Mouse (Mus musculus) stomach, postnatal 0 days (tissue): ENCODE measurements around the gene Reep3. TPM values are rescaled to one million over a fixed set of nuclear protein-coding genes. Genes with fewer than 3 reads are reported as not detected.

ENCODE experiments used
- ATAC-seq: fragments of 200-750 bp; cut with Nextera tagmentation; 2 replicates; pipeline ENCODE4 v1.8.0; 2017; ENCODE audit not compliant: low FRiP score, low TSS enrichment
- DNase-seq: peaks from one replicate; pipeline ENCODE4 v3.0.0-alpha.2; 2016; ENCODE audit warnings: low spot score
- H3K27ac ChIP-seq: fragments of 300-500 bp; sonication (generic); replicated peaks from 2 replicates; pipeline ENCODE4 v1.5.1; 2014; ENCODE audit warnings: mild to moderate bottlenecking, control low read depth
- H3K27me3 ChIP-seq: fragments of 300-500 bp; sonication (generic); 2 replicates; pipeline ENCODE4 v1.6.1; 2014; ENCODE audit warnings: low read length; ENCODE audit not compliant: control insufficient read depth, insufficient read depth
- H3K36me3 ChIP-seq: fragments of 300-500 bp; sonication (generic); 2 replicates; pipeline ENCODE4 v1.6.1; 2014; ENCODE audit warnings: low read length, mixed read lengths; ENCODE audit not compliant: control insufficient read depth, insufficient read depth
- H3K4me1 ChIP-seq: fragments of 300-500 bp; sonication (generic); replicated peaks from 2 replicates; pipeline ENCODE4 v1.6.1; 2014; ENCODE audit warnings: antibody characterized with exemption; ENCODE audit not compliant: control insufficient read depth, insufficient read depth
- H3K4me2 ChIP-seq: fragments of 300-500 bp; sonication (generic); replicated peaks from 2 replicates; pipeline ENCODE4 v1.6.1; 2014; ENCODE audit warnings: low read depth, mild to moderate bottlenecking, control low read depth, moderate library complexity
- H3K4me3 ChIP-seq: fragments of 300-500 bp; sonication (generic); 2 replicates; pipeline ENCODE4 v1.5.1; 2014; ENCODE audit warnings: low read depth, low read length, control low read depth
- H3K9ac ChIP-seq: fragments of 300-500 bp; sonication (generic); 2 replicates; pipeline ENCODE4 v1.6.1; 2014; ENCODE audit warnings: mild to moderate bottlenecking, low read length, control low read depth, mixed read lengths
- H3K9me3 ChIP-seq: fragments of 300-500 bp; sonication (generic); 2 replicates; pipeline ENCODE4 v1.6.1; 2016; ENCODE audit warnings: low read length; ENCODE audit not compliant: control insufficient read depth
- CTCF ChIP-seq: IDR thresholded peaks from 2 replicates; pipeline ENCODE4 v1.5.1; 2016; ENCODE audit warnings: antibody characterized with exemption, low read depth, mild to moderate bottlenecking, moderate library complexity
- EP300 ChIP-seq: optimal IDR thresholded peaks from 2 replicates; pipeline ENCODE3; 2016; ENCODE audit warnings: antibody characterized with exemption
- WGBS: fragments of 180-500 bp; shearing (Covaris S2); extraction: QIAGEN DNeasy Blood & Tissue Kit; methylation state at CpG from one replicate; pipeline ENCODE4 v1.1.7; 2014; 5-methylcytosine and 5-hydroxymethylcytosine counted together
- polyA plus RNA-seq: library from polyadenylated mRNA; unstranded; fragments of >200 nt; fragmentation: Nextera tagmentation; extraction: Ambion mirVana; gene quantifications from 2 replicates; pipeline ENCODE4 v1.2.1, GENCODE M21; 2015

The Reep3 gene
- polyA plus RNA-seq, 1 experiment from 2014 or later: 38.6 TPM

DNA sequence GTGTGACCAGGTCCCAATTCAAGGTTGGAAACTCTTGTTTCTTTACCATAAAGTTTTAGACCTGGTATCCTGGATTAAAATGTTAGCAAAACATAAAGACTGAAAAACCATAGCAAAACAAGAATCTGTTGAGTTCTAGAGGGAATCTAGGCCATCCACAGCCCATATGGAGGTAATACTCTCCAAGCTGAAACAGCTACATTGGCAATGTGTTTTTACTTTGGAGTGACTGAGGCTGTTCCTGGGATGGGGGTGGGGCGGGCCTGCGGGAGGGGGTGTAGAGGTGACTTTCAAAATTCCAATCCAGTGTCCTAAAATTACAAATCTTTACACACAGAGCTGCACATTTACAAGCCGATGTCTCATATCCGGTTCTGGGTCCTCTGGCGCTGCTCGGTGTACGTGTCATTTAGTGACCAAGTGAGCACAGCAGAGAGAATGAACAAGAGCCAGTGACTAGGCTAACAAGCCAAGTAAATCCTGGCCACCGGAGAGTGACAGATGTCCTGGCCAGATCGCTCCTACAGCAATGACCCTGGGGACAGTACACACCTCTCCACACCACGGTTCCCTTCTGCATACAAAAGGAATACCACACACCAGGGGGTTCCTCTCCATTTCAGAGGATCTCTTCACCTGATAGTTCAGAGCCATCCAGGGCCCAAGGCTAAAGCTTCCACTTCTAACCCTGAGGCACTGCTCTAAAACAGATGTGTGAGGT lies 13.1 kb downstream of the Reep3 start:
- Histone ChIP-seq H3K4me2 (no peak overlapping the region), H3K27me3 (no peaks in the 10 kb centered on the region), H3K9ac (no peak overlapping the region), H3K36me3 (no peaks in the 10 kb centered on the region), H3K9me3 (no peaks in the 10 kb centered on the region), H3K27ac (no peak overlapping the region), H3K4me1 (no peaks in the 10 kb centered on the region), H3K4me3 (no peak overlapping the region)
- DNase-seq (no peak), ATAC-seq (no peak)
- no peak for TF ChIP-seq CTCF
- TF ChIP-seq EP300: no peak
- WGBS: 83% methylated on average over 10 of the region's 10 CpGs

DNA sequence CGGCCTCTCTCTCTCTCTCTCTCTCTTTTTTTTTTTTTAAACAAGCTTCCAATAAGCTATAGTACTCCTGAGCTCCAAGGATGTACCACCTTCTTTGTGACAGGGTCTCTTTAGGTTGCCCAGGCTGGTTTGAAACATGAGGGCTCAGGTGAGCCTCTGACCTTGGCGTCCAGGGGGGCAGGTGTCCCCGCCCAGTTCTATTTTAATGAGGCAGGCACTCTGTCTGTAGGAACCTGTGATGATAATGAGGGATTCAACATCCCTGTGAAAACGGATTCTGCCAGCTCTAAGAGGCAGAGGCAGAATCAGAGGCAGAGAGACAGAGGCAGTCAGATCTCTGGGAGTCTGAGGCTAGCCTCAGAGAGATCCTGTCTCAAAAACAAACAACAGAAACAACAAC lies 14.2 kb downstream of the Reep3 start:
- H3K4me3 ChIP-seq: no peak overlapping the region
- DNase-seq: no peak
- no peak overlapping the region for H3K4me2 ChIP-seq
- ATAC-seq: no peak
- H3K27me3 ChIP-seq: no peaks in the 10 kb centered on the region
- no peak for TF ChIP-seq CTCF
- TF ChIP-seq EP300: no peak
- H3K9me3 ChIP-seq: no peaks in the 10 kb centered on the region
- no peak overlapping the region for H3K9ac ChIP-seq
- no peak overlapping the region for H3K27ac ChIP-seq
- H3K36me3 ChIP-seq: no peaks in the 10 kb centered on the region
- H3K4me1 ChIP-seq: no peaks in the 10 kb centered on the region
- 81% methylated on average over 4 of the region's 4 CpGs for WGBS

DNA sequence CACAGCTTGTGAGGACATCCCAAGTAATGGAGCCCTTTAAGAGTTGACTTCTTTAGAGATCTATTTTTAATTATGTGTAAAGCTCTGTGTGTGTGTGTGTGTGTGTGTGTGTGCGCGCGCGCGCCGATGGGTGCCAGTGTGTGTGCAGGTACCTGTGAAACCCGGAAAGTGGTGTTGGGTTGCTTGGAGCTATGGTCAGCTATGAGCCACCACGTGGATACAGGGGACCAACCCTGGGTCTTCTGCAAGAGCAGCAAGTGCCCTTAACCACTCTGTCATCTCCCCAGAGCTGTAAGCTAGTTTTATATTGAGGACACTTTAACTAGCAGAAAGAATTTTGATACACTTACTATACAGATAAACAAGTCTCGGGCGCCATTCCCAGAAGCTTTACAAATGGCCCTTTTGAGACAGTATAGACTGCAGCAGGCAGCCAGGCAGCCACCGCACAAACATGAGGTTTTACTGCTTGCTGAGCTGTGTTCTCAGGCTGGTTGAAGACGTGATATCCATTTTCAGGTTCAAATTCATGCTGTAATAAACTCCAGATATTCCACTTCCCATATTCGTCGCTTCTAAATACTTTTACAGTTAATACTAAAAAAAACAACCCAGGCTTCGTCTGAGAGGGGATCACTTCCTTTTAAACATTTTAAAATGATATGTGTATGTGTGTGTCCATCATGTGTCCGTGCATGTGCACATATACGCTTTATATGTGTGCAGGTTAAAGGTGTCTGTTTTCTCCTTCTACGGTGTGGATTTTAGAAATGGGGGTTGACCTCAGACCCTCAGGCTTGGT lies 15.3 kb downstream of the Reep3 start:
- no peaks in the 10 kb centered on the region for H3K36me3 ChIP-seq
- TF ChIP-seq CTCF (no peak), EP300 (no peak)
- H3K4me3 ChIP-seq: no peak overlapping the region
- no peak overlapping the region for H3K27ac ChIP-seq
- 65% methylated on average over 18 of the region's 18 CpGs for WGBS
- no peaks in the 10 kb centered on the region for H3K9me3 ChIP-seq
- no peak overlapping the region for H3K4me2 ChIP-seq
- H3K4me1 ChIP-seq: no peaks in the 10 kb centered on the region
- no peaks in the 10 kb centered on the region for H3K27me3 ChIP-seq
- DNase-seq (no peak), ATAC-seq (no peak)
- no peak overlapping the region for H3K9ac ChIP-seq

DNA sequence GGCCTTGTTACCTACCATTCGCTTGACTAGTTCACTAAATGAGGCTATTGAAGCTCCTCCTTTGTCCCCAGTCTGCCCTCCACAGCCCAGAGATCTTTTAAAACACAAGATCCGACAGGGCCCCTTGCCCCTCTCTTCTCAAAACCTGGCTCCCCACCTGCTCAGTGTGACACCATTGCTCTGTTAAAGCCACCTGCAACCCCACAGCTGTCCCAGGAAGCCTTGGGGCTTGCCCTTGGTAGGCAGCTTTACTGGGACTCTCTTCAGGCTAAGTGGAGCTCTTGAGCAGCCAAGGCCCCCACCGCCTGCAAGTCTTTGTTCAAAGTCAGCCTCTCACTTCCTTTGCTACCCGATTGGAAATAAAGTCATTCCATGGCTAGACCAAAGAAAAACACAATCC lies 17.7 kb downstream of the Reep3 start:
- no peak for ATAC-seq

DNA sequence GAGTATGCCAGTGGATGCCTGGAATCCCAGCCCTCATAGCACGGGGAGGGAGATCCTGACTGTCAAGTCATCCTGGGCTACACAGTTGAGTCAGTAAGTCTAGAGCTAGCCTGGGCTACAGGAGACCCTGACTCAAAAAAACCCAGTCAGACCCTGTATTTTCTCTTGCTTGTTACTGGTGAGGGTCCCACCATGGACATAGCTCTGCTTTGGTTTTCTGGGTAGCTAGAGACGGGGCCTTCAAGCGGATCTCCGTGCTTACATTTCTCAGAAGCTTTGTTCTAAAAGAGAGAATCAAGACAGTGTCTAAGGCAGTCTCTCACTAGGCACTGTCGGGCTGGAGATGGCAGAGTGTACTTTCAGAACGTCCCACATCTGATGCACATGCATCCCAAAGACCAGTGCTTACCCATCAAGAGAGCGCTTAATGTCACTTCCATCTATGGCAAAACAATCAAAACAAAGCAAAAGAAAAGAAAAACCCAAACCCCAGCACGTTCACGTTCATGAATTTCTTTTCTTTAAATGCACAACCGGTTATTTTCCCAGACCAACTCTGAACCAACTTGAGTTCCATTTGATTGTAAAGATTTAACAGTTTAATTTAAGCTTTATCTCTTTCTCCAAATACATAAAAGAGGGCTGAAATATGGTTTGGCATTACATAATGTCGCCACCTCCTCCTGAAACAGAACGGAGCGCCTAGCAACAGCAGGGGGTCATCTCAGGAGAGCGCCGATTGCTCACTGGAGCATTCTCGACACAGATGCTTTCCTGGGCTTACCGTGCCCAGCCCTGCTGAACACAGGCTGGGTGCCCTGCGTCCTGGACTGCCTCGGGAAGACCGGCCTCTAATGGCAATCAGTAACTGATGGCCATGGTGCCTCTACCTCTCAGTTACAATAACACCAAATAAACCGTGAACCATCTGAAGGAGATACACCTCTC lies 20.5 kb downstream of the Reep3 start:
- Histone ChIP-seq H3K4me3 (no peak overlapping the region), H3K9ac (no peak overlapping the region), H3K4me2 (no peak overlapping the region), H3K27me3 (no peaks in the 10 kb centered on the region), H3K27ac (no peak overlapping the region), H3K4me1 (no peaks in the 10 kb centered on the region), H3K9me3 (no peaks in the 10 kb centered on the region), H3K36me3 (no peaks in the 10 kb centered on the region)
- TF ChIP-seq EP300 (no peak), CTCF (no peak)
- WGBS: 73% methylated on average over 21 of the region's 21 CpGs
- DNase-seq: no peak
- no peak for ATAC-seq

More for the DNA sequence above, 17.7 kb downstream of the Reep3 start:
- WGBS: 81% methylated on average over 4 of the region's 4 CpGs
- no peak overlapping the region for H3K27ac ChIP-seq
- no peaks in the 10 kb centered on the region for H3K27me3 ChIP-seq
- H3K4me1 ChIP-seq: no peaks in the 10 kb centered on the region
- H3K9ac ChIP-seq: no peak overlapping the region
- H3K4me3 ChIP-seq: no peak overlapping the region
- H3K4me2 ChIP-seq: no peak overlapping the region
- no peaks in the 10 kb centered on the region for H3K9me3 ChIP-seq
- TF ChIP-seq EP300 (no peak), CTCF (no peak)
- no peaks in the 10 kb centered on the region for H3K36me3 ChIP-seq
- no peak for DNase-seq
